Mouse (Mus musculus) T-helper 17 cell (primary cell): ENCODE measurements around the gene Gp5.

Source experiments
- in situ Hi-C, 2 experiments: fragments of 300-600 bp; cut with MboI, MseI; formaldehyde crosslinking; loops; 1 replicate in 1 of 2; 2 replicates in 1 of 2; pipeline ENCODE4 v1.15.1; 2025; ENCODE audit warnings: high pct_unique_total_duplicates in 2 of 2

Gene Gp5

GRCm38 (mm10) chr16:30280676-30281297, 29.8 kb downstream of the Gp5 start:
- in situ Hi-C loops = no loop called here

GRCm38 (mm10) chr16:30278406-30278805, 32.2 kb downstream of the Gp5 start:
- in situ Hi-C loops = no loop called here

- in situ Hi-C loops = no loop called here
Measured at GRCm38 (mm10) chr16:30275558-30276340, 34.8 kb downstream of the Gp5 start.

- in situ Hi-C loops = loop anchor here in 1 of 2 experiments (25.0 kb wide), 1 partner anchor 1436 kb away; no protein-coding TSS in a partner anchor
Measured at GRCm38 (mm10) chr16:30273065-30273464, 37.5 kb downstream of the Gp5 start.

GRCm38 (mm10) chr16:30271941-30272595, 38.5 kb downstream of the Gp5 start:
- in situ Hi-C loops = loop anchor here in 1 of 2 experiments (25.0 kb wide), 1 partner anchor 1435 kb away; no protein-coding TSS in a partner anchor

- in situ Hi-C loops = loop anchor here in 1 of 2 experiments (25.0 kb wide), 1 partner anchor 1434 kb away; no protein-coding TSS in a partner anchor
Measured at GRCm38 (mm10) chr16:30271223-30271761, 39.3 kb downstream of the Gp5 start.

GRCm38 (mm10) chr16:30267359-30267758, 43.2 kb downstream of the Gp5 start, which contains the start of gene Cpn2:
Gene Cpn2, minus strand, starts transcription at chr16:30267499.
- in situ Hi-C loops = loop anchor here in 1 of 2 experiments (25.0 kb wide), 1 partner anchor 1430 kb away; no protein-coding TSS in a partner anchor

GRCm38 (mm10) chr16:30266561-30266960, 44.0 kb downstream of the Gp5 start:
- in situ Hi-C loops = loop anchor here in 1 of 2 experiments (25.0 kb wide), 1 partner anchor 1429 kb away; no protein-coding TSS in a partner anchor

GRCm38 (mm10) chr16:30265611-30266010, 45.0 kb downstream of the Gp5 start:
- in situ Hi-C loops = loop anchor here in 1 of 2 experiments (25.0 kb wide), 1 partner anchor 1428 kb away; no protein-coding TSS in a partner anchor

GRCm38 (mm10) chr16:30263156-30263555, 47.4 kb downstream of the Gp5 start:
- in situ Hi-C loops = loop anchor here in 1 of 2 experiments (25.0 kb wide), 1 partner anchor 1426 kb away; no protein-coding TSS in a partner anchor

GRCm38 (mm10) chr16:30262664-30263063, 47.9 kb downstream of the Gp5 start:
- in situ Hi-C loops = loop anchor here in 1 of 2 experiments (25.0 kb wide), 1 partner anchor 1425 kb away; no protein-coding TSS in a partner anchor

- in situ Hi-C loops = loop anchor here in 1 of 2 experiments (25.0 kb wide), 1 partner anchor 1425 kb away; no protein-coding TSS in a partner anchor
Measured at GRCm38 (mm10) chr16:30262157-30262556, 48.4 kb downstream of the Gp5 start.

- in situ Hi-C loops = loop anchor here in 1 of 2 experiments (25.0 kb wide), 1 partner anchor 1424 kb away; no protein-coding TSS in a partner anchor
Measured at GRCm38 (mm10) chr16:30261341-30261740, 49.2 kb downstream of the Gp5 start.

- in situ Hi-C loops = loop anchor here in 1 of 2 experiments (25.0 kb wide), 1 partner anchor 1423 kb away; no protein-coding TSS in a partner anchor
Measured at GRCm38 (mm10) chr16:30260012-30260635, 50.5 kb downstream of the Gp5 start.

GRCm38 (mm10) chr16:30259444-30259843, 51.1 kb downstream of the Gp5 start:
- in situ Hi-C loops = loop anchor here in 1 of 2 experiments (25.0 kb wide), 1 partner anchor 1422 kb away; no protein-coding TSS in a partner anchor

- in situ Hi-C loops = loop anchor here in 1 of 2 experiments (25.0 kb wide), 1 partner anchor 1421 kb away; no protein-coding TSS in a partner anchor
Measured at GRCm38 (mm10) chr16:30258441-30258840, 52.1 kb downstream of the Gp5 start.

- in situ Hi-C loops = loop anchor here in 1 of 2 experiments (25.0 kb wide), 1 partner anchor 1420 kb away; no protein-coding TSS in a partner anchor
Measured at GRCm38 (mm10) chr16:30257718-30258117, 52.9 kb downstream of the Gp5 start.
